Mouse (Mus musculus) myocyte (in vitro differentiated cells): ENCODE results near the gene Slc35c2.

ENCODE experiments used
- MAX ChIP-seq: IDR thresholded peaks from one replicate; pipeline ENCODE4 v1.6.1; 2011; ENCODE audit warnings: low read depth, mild to moderate bottlenecking, control low read depth
- POLR2A ChIP-seq: IDR thresholded peaks from one replicate; pipeline ENCODE4 v1.6.1; 2011; ENCODE audit warnings: low read depth, mild to moderate bottlenecking, control low read depth, moderate library complexity; ENCODE audit not compliant: insufficient read length
- USF1 ChIP-seq: IDR thresholded peaks from one replicate; pipeline ENCODE4 v1.6.1; 2011; ENCODE audit warnings: low read depth, mild to moderate bottlenecking, control low read depth, moderate library complexity

DNA sequence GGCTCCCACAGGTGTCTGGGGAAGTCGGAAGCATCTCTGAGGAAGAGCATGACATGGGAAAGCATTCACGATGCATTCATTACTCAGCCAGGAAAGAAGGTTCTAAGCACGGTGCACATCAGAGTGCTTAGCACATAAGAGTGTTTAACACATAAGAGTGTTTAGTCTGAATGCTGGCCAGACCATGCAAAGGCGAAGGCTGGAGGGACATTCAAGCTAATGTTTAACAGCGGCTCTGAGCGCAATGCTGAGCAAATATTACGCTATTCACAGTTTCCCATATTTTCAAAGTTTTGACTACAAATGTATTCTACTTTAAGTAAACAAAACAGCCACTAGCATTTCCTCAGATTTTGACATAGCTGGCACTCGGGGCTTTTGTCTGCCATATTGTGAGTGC lies 17.8 kb upstream of the Slc35c2 start:
- TF ChIP-seq POLR2A, result no peak
- TF ChIP-seq USF1, result no peak
- no peak for TF ChIP-seq MAX
